Mouse (Mus musculus): ENCODE data around the gene Prpf31.

The Prpf31 gene

DNA sequence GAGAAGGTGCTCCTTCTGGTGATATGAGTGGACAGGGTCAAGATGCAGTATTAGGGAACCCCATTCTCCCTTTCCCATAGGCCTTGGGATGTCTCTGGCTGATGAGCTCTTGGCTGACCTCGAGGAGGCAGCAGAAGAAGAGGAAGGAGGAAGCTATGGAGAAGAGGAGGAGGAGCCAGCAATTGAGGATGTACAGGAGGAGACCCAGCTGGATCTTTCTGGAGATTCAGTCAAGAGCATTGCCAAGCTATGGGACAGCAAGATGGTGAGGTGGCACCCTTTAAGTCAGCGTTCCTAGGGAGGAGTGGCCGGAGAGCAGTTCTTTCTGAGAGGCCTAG, 662 bp downstream of the Prpf31 start:
- DNase-seq: peak; percentile 53

- no peak for DNase-seq
Measured at GRCm38 (mm10) chr7:3643412-3643811, 13.6 kb downstream of the Prpf31 start.

- DNase-seq: no peak
Measured at GRCm38 (mm10) chr7:3643843-3644242, 14.1 kb downstream of the Prpf31 start.

DNA sequence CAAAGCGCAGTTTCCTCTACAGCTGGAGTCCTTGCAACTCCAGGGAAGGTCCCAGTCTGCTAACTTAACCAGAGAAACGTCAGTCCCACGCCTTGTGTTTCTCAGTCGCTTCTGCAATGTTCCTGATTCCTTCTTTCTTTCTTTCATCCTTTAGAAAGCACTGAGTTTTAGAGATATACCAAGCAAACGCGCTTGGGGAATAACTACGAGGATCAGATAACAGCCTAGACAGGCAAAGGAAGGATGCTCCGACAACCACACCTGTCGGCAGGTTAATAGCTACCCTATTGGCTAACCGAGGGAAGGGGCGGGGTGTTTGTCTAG, 14.5 kb downstream of the Prpf31 start:
- no peak for DNase-seq

DNA sequence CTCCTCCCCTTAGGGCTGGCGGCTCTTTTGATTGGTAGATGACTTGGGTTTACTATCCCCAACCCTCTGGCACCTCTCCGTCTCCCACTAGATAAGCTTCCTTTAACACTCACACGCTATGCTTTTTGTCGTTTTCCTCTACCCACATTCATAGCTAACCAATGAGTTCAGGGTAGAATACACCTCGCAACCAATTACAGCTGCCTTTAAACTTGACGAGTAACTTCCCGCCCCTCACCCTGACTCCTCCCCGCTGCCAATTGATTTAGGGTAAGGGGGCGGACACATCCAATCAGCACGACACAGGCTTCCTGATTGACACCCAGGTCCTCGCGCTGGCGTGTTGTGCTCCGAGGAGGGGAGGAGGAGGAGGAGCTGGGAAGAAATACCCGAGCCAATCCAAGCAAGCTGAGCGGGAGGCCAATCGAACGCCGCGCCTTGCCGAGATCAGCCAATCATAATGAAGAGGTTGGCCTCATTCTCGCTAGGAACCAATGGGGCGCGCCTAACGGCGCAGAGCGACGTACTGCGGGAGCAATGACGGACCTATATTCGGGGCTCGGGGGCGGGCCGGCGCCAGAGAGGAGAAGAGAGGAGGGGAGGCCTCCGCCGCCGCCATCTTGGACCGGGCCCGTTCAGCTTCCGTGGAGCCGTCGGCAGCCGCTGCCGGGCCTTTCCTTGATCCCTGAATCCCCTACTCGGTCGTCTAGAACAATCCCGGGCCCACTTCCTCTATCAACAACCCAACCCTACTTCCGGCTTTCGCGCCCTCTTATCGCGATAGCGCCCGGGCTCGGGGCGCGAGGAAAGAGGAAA, 15.1 kb downstream of the Prpf31 start, which contains the start of gene Cnot3:
Gene Cnot3, plus strand, starts transcription at position 597 of the 816 bp plus-strand sequence.
- peak; percentile 100 for DNase-seq

GRCm38 (mm10) chr7:3645488-3646025, 15.8 kb downstream of the Prpf31 start:
- no peak for DNase-seq

DNA sequence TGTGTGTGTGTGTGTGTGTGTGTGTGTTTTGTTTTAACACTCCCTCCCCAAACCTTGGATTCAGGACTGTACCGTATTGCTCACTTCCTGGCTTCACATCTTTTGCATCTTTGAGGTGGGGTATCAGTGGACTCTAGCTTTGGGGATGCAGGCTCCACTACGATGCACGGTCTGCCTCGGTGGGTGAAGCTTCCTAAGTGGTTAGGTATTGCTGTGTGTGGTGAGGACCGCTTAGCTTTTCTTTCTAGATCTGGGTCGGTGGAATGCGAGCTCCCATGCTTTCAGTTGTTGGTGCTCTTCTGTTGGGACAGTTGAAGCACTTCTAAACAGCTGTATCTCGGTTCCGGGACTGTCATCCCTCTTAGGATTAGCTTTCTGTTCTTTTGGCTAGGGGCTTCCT, 16.4 kb downstream of the Prpf31 start:
- no peak for DNase-seq

DNA sequence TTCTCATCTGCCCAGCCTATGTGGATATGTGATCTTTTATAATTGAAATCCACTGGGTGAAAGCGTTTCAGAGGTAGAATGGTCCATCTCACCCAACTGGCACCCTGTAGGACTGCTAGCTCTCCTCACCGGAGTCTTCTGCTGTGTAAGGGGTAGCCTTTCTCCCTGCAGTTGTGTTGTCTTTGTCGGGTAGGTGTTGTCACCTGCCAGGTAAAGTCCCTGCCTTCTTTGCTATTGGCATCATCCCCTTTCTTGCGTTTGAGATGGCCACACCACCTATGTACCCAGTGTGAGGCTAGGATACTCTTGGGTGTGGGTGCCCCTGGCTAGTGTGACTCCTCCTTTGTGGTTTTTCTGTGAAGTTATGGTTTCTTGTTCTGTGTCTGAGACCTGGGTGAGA, 16.9 kb downstream of the Prpf31 start:
- no peak for DNase-seq

DNA sequence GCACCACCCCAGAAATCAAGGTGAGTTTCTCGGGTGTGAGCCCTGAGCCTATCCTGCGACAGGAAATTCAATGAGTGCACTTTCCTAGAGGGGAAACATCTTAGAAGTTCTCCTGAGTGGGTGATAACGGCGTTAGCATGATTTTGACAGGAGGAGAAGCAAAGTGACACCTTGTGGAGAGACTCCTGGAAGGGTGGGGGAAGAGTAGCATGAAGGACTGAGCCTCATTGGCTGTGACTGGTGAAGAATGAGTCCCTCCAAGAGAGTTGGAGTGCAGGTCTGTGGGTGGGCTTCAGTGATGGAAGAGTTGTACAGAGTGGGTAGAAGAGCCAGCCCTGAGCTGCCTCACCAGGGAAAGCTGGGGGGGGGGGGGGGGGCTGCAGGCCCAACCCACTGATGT, 27.2 kb downstream of the Prpf31 start:
- no peak for DNase-seq

DNA sequence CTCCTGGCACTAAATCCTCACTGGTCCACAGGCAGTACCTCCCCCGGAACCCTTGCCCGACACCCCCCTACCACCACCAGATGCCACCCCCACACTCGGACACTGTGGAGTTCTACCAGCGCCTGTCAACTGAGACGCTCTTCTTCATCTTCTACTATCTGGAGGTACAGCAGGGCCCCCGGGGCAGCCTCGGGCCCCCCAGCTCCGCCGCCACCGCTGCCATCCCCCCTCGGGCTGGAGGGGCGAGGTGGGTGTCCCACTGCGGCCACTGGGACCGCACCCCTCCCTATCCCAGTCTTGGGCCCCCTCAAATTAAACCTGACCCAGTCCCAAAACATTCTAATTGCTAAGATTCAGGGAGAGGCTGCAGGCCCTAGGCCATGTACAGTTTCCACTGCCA, 28.8 kb downstream of the Prpf31 start:
- no peak for DNase-seq

- DNase-seq: peak; percentile 48
Measured at GRCm38 (mm10) chr7:3664524-3665214, 34.9 kb downstream of the Prpf31 start.

DNA sequence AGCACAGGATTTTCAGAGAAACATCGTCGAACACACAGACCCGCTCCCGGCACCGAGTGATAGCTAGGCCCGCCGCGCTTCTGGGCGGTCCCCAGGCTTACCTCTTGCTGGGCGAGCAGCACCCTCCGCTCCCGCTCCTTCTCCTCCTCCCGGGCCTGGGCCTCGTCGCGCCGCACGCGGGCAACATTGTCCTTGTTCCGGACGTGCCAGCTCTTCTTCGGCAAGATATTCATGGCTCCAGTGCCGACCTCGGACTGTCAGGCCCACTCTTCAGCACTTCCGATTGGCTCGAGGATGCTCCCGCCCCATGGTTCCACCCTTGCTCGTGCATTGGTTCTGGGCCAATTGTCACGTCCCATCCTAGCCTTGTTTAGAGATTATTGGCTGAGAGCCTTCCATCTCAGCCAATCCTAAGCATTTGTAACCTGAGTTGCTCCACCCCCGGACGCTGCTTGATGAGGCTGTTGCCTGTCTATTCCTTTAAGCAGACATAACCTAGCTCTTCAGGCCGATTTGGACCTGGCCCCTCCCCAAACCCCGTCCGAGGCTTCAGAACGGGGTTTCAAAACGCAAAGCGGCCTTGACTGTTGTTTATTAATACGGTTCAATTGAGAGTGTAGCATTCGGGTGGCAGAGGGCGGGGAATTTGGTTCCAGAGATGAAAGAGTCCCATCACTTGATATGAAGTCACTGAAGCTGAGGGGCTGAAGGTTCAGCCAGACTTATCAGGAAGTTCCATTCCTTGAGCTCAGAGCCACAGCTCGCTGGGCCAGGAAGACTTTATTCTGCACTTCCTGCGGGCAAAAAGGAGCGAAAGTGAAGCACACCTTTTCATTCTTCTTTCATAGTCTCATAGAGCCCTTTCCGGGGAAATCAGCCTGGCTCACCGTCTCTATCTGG, 35.7 kb downstream of the Prpf31 start, which contains the start of gene Leng1:
Gene Leng1, minus strand, starts transcription at position 626 of the 900 bp plus-strand sequence.
- DNase-seq: peak; percentile 98

DNA sequence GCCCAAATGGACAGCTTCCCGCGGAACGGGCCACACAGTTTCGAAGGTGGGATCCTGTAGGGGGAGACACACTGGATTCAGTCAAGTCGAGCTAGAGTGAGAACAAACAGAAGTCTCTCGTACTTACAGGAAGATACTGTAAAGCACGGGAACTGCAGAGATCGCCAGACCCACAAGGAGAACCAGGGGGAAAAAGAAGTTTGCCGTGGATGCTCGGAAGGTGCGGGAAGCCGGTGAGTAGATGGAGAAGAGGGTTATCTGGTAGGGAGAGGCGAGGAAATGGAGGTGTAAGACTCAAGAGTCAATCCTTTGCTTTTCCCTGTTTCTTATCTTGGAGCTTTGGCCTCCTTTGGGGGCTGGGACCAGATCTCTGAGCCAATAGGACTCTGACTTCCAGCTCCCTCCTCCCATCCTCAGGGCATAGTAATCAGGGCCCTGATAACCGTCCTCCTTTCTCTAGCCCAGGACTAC, 37.2 kb downstream of the Prpf31 start:
- DNase-seq: no peak

GRCm38 (mm10) chr7:3674507-3675227, 44.9 kb downstream of the Prpf31 start:
- DNase-seq: peak; percentile 77

- DNase-seq: no peak
Measured at GRCm38 (mm10) chr7:3675228-3675548, 45.4 kb downstream of the Prpf31 start.

GRCm38 (mm10) chr7:3676371-3676770, 46.6 kb downstream of the Prpf31 start:
- no peak for DNase-seq

GRCm38 (mm10) chr7:3677342-3677741, 47.6 kb downstream of the Prpf31 start, which contains the start of gene Tmc4:
TSS of gene Tmc4 (minus strand) at chr7:3677553.
- no peak for DNase-seq

DNA sequence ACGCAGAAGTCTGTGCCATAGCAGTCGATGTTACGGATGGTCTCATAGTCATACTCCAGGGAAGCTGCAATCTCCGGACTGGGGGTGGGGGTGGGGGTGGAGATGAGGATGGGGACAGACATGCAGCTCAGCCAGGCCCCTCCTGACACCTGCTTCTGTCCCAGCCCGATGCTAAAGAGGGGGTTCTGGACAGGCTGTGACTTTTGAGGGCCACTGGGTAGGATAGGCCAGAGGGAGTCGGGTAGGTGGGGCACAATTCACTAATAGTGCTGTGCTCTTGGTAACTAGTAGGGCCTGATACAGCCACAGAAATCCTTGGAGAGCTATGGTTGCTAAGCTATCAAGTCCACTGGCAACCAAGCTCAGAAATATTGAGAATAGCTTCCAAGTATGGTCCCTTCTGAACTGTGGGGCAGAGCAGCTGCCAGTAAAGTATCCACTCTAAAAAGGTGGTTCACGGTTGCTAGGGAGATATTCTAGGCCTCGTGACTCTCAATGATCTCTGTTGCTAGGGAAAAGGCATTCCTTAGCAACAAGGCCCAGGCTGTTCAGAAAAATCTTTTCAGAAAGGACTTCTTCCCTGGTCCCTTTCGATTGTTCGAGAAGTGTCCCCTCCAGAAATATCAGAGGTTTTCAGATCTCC, 54.2 kb downstream of the Prpf31 start:
- no peak for DNase-seq

DNA sequence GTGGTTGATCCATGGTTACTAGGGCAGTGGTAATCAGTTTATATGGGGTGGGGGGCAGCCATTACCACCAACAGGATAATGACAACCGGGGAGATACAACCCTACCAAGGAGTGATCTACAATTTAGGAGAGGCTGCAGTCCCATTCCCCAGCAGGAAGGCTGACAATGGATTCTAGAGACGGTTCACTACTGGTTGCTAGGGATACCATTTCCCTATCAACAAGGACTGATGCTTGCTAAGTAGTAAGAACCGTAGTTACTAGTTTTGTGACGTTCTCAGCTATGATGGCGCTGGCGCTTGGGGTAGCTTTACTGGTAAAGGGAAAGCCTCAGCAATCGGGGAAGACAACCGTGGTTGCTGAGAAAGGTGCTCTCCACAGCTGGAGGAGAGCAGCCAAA, 54.9 kb downstream of the Prpf31 start:
- DNase-seq: no peak

GRCm38 (mm10) chr7:3685400-3686187, 55.8 kb downstream of the Prpf31 start:
- peak; percentile 83 for DNase-seq

DNA sequence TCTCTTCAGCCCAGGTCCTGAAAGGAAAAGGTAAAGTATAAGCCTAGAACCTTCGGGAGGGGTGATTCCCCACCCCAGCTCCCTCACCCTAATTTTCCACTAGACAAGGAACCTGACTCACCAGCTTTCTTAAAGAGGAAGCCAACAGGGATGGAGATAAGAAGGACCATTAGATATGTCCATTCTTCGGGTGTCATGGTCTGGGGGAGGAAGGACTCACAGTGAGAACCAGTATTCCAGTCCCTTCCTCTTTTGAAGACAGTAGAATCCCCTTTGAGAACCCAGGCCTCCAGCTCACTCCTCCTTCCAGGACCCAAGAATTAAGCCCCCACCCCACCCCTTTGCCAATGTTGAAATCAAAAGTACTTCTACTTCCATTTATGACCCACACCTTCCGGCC, 62.1 kb downstream of the Prpf31 start:
- peak; percentile 49 for DNase-seq
